Mouse (Mus musculus) liver, embryonic 13.5 days (tissue): ENCODE data around the gene Repin1. TPM values are rescaled to one million over a fixed set of nuclear protein-coding genes. Genes with fewer than 3 reads are reported as not detected.

Experiments
- ATAC-seq: fragments of 200-750 bp; cut with Nextera tagmentation; 2 replicates; pipeline ENCODE4 v1.8.0; 2017; ENCODE audit warnings: low read depth, mild to moderate bottlenecking, moderate number of reproducible peaks, moderate library complexity
- DNase-seq: peaks from one replicate; pipeline ENCODE4 v3.0.0; 2022
- H3K27ac ChIP-seq: fragments of 300-500 bp; sonication (generic); 2 replicates; pipeline ENCODE4 v1.5.1; 2015; ENCODE audit warnings: moderate library complexity, mild to moderate bottlenecking, inconsistent platforms
- H3K27me3 ChIP-seq: fragments of 300-500 bp; sonication (generic); 2 replicates; pipeline ENCODE4 v1.6.1; 2015; ENCODE audit warnings: mild to moderate bottlenecking, inconsistent platforms
- H3K36me3 ChIP-seq: fragments of 300-500 bp; sonication (generic); 2 replicates; pipeline ENCODE4 v1.6.1; 2015; ENCODE audit warnings: mild to moderate bottlenecking, inconsistent platforms
- H3K4me1 ChIP-seq: fragments of 300-500 bp; sonication (generic); replicated peaks from 2 replicates; pipeline ENCODE4 v1.6.1; 2015; ENCODE audit warnings: inconsistent platforms
- H3K4me2 ChIP-seq: fragments of 300-500 bp; sonication (generic); 2 replicates; pipeline ENCODE4 v1.6.1; 2015; ENCODE audit warnings: inconsistent platforms, mild to moderate bottlenecking, moderate library complexity
- H3K4me3 ChIP-seq: fragments of 300-500 bp; sonication (generic); replicated peaks from 2 replicates; pipeline ENCODE4 v1.5.1; 2015; ENCODE audit warnings: mild to moderate bottlenecking, inconsistent platforms
- H3K9ac ChIP-seq: fragments of 300-500 bp; sonication (generic); 2 replicates; pipeline ENCODE4 v1.6.1; 2015; ENCODE audit warnings: mild to moderate bottlenecking, inconsistent platforms
- H3K9me3 ChIP-seq: fragments of 300-500 bp; sonication (generic); replicated peaks from 2 replicates; pipeline ENCODE4 v1.6.1; 2016; ENCODE audit warnings: inconsistent platforms
- WGBS: fragments of 180-500 bp; shearing (Covaris S2); methylation state at CpG from one replicate; pipeline ENCODE4 v1.1.7; 2015; ENCODE audit not compliant: insufficient replicate concordance; 5-methylcytosine and 5-hydroxymethylcytosine counted together
- polyA plus RNA-seq: library from polyadenylated mRNA; unstranded; fragments of >200 nt; fragmentation: Nextera tagmentation; extraction: Ambion mirVana; gene quantifications from 2 replicates; pipeline ENCODE4 v1.2.1, GENCODE M21; 2015

Repin1 gene
- polyA plus RNA-seq, result 8.1 and 10.4 TPM in 2 replicates

DNA sequence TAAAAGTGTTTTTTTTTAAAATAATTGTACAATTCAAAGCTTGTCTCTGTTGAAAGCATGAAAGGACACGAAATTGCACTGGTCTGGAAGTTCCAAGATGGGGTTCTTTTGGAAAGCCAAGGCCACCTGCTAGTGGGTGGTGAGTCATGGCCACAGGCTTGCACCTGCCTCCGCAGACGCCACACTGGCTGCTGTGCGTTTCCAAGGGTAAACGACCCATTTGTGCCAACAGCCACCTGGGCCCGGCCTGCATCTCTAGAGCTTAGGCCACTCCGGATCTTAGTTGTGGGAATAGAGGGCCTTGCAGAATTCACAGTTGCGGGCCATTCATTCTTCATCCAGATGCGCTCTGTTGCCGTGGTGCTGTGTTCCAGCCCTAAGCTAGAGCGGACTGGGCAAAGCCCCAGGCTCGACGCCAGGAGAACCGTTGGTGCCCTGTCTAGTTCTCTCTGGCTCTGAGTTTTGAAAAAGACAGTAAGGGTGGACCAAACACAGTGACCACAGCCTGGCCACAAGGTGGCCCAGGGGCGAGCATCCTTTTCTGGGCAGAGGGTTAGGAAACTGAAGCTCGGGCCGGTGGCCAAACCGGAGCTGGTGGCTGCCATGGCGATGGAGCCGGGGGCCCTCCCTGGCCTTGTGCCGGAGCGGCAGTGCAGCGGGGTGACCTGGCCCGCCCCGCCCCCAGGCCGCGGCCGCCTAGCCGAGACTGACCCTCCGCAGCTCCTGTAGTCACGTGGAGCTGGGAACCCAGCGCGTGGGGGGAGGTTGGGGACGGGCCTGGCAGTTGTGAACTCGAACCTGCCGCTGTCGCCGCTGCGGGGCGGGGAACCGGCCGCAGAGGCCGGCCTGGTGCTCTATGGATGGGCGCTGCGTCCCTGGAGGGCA, at the start of gene Repin1, which contains the start of gene Gm44965:
Gene Repin1, plus strand, starts transcription at position 726 of the 885 bp plus-strand sequence.
Gene Gm44965, plus strand, starts transcription at position 784 of the 885 bp plus-strand sequence.
- DNase-seq (peak; percentile 65), ATAC-seq (peak; percentile 79)
- H3K27ac ChIP-seq, result peak within 1 kb of the TSS; percentile 58
- H3K4me3 ChIP-seq, result peak within 1 kb of the TSS; percentile 69
- H3K4me2 ChIP-seq, result peak within 1 kb of the TSS; percentile 79
- H3K9ac ChIP-seq, result peak within 1 kb of the TSS; percentile 76
- 12% methylated on average over 45 of the region's 45 CpGs for WGBS
- no peaks in the 10 kb centered on the region for H3K27me3 ChIP-seq
- peaks cover 42% of the 10 kb centered on the region for H3K4me1 ChIP-seq
- H3K36me3 ChIP-seq, result peaks cover 29% of the 10 kb centered on the region
- H3K9me3 ChIP-seq, result peaks cover 12% of the 10 kb centered on the region; the same call in 1 of the 2 replicates

DNA sequence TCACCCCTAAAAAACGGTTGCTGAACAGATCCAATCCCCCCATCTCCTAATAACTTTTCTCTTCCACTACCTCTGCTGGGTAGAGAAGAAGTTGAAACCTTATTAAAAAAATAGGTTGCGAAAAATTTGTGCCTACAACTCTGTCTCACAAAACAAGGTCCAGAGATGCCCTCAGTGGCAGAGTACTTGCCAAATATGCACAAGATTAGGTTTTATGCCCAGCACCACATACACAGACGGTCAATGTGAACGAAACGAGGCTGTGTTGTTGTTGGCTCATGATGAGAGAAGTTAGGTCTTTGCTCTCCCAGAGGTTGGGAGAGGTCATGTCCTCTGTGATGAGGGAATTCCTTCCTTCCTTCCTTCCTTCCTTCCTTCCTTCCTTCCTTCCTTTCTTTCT, 48.4 kb upstream of the Repin1 start:
- Histone ChIP-seq H3K4me3 (no peak overlapping the region), H3K4me1 (0 out of 2 replicates have a peak, but pooled peaks cover 3% of the 10 kb centered on the region), H3K4me2 (no peak overlapping the region), H3K27ac (no peak overlapping the region), H3K36me3 (no peaks in the 10 kb centered on the region), H3K27me3 (no peaks in the 10 kb centered on the region), H3K9me3 (no peaks in the 10 kb centered on the region), H3K9ac (no peak overlapping the region)
- no peak for ATAC-seq
- no peak for DNase-seq
- WGBS, result 58% methylated on average over 5 of the region's 5 CpGs

DNA sequence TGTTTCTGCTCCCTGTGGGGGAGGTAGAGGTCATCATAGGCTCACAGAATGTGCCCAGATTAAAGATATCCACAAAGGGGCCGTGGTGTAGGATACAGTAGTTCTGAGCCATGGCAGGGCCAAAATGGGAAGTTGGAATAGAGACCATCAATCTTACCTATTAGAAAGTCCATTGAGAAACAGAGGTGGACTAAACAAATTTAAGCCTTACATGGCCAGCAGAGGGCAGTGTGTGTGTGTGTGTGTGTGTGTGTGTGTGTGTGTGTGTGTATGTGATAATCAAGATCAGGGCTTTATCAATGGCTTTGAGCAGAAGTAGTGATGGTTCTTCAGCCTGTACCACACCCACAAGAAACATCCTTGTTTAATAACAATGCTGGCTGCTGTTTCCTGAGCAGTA, 47.4 kb upstream of the Repin1 start:
- H3K27ac ChIP-seq, result no peak overlapping the region
- no peaks in the 10 kb centered on the region for H3K27me3 ChIP-seq
- no peak overlapping the region for H3K4me3 ChIP-seq
- H3K4me2 ChIP-seq, result no peak overlapping the region
- H3K36me3 ChIP-seq, result no peaks in the 10 kb centered on the region
- H3K9me3 ChIP-seq, result no peaks in the 10 kb centered on the region
- H3K4me1 ChIP-seq, result 0 out of 2 replicates have a peak, but pooled peaks cover 3% of the 10 kb centered on the region
- ATAC-seq (no peak), DNase-seq (no peak)
- WGBS, result 33% methylated on average over 1 of the region's 1 CpGs
- H3K9ac ChIP-seq, result no peak overlapping the region

DNA sequence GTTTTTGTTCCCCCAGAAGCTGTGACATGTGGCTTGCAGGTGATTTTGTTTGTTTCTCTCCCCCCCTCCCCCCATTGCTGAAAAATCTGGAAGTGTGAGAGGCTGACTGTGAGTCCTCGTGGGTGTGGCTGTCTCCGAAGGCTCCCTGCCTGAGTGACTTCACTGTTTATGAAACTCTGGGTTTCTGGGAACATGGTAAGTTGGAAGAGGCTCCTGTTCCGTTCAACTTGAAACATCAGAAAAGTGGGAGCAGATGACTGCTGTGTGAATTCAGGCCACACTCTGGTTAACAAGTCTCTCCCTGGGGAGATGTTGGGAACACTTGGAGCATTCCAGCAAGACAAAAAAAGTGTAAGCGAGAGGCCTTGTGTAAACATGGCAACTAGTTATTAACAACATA, 46.8 kb upstream of the Repin1 start:
- 53% methylated on average over 4 of the region's 4 CpGs for WGBS
- H3K9ac ChIP-seq, result no peak overlapping the region
- no peak for ATAC-seq
- no peak overlapping the region for H3K4me2 ChIP-seq
- no peak overlapping the region for H3K4me3 ChIP-seq
- H3K4me1 ChIP-seq, result 0 out of 2 replicates have a peak, but pooled peaks cover 3% of the 10 kb centered on the region
- H3K9me3 ChIP-seq, result no peaks in the 10 kb centered on the region
- H3K27me3 ChIP-seq, result no peaks in the 10 kb centered on the region
- no peak for DNase-seq
- no peaks in the 10 kb centered on the region for H3K36me3 ChIP-seq
- H3K27ac ChIP-seq, result no peak overlapping the region

DNA sequence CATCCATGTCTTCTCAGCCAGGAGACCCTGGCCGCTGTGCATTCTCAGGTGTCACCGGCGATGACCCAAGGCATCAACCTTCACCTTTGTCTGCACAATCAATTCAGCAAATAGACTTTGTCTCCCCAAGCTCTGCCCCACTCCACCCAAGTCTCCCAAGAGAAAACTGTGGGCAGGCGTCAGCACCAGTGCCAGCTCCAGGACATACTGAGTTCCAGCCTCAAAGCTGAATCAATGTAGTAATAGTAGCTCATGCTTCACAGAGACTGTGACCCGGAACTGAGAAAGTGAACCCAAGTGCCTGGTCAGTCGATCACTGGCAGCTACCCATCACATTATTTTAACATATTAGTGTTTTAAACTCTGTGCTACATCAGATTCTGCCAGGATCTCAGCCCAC, 45.4 kb upstream of the Repin1 start:
- Histone ChIP-seq H3K27ac (no peak overlapping the region), H3K9me3 (no peaks in the 10 kb centered on the region), H3K4me3 (no peak overlapping the region), H3K4me1 (0 out of 2 replicates have a peak, but pooled peaks cover 3% of the 10 kb centered on the region), H3K4me2 (no peak overlapping the region), H3K36me3 (no peaks in the 10 kb centered on the region), H3K27me3 (no peaks in the 10 kb centered on the region), H3K9ac (no peak overlapping the region)
- ATAC-seq, result no peak
- WGBS, result 67% methylated on average over 6 of the region's 6 CpGs
- DNase-seq, result no peak

DNA sequence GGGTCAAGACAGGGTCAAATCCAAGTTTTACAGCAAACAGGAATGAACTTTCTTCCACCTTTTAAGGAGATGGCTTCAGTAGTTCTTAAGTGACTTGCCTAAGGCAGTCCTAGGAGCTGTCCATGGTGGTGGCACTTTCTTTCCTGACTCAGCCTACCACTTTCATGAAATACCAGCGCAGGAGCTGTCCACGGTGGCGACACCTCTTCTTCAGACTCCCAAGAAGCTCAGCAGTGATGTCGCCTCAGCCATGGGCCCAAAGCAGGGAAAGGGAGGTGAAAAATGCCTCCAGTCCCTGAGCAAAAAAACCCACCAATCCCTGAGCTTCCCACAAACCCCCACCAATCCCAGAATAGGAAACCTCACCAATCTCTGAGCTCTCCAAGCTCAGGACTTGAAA, 40.8 kb upstream of the Repin1 start:
- no peak overlapping the region for H3K4me3 ChIP-seq
- no peak overlapping the region for H3K9ac ChIP-seq
- 23% methylated on average over 4 of the region's 4 CpGs for WGBS
- no peaks in the 10 kb centered on the region for H3K9me3 ChIP-seq
- H3K4me2 ChIP-seq, result no peak overlapping the region
- DNase-seq (peak; percentile 54), ATAC-seq (no peak)
- H3K27ac ChIP-seq, result no peak overlapping the region
- H3K27me3 ChIP-seq, result no peaks in the 10 kb centered on the region
- H3K4me1 ChIP-seq, result peaks cover 10% of the 10 kb centered on the region
- H3K36me3 ChIP-seq, result no peaks in the 10 kb centered on the region

DNA sequence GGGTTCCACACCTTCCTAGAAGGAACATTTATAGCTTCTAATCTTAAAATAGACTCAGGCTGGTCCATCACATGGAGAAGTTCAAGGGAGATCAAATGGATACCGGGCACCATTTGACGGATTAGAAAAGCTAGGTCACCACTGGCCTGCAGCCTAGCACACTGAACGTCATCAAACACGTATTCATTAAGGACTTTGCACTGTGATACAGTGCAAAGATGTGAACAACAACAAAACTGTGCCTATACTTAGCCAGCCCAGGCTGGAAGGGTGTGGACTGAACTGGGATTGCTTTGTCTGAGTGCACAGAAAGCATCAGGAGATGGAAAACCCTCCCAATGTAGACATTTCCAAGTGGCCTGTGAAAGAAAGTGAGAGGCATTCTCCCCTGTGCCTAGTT, 39.9 kb upstream of the Repin1 start:
- DNase-seq (no peak), ATAC-seq (no peak)
- no peaks in the 10 kb centered on the region for H3K36me3 ChIP-seq
- peaks cover 10% of the 10 kb centered on the region for H3K4me1 ChIP-seq
- 0 out of 2 replicates have a peak overlapping the region, but pooled peaks have one; percentile 58 for H3K4me3 ChIP-seq
- no peaks in the 10 kb centered on the region for H3K27me3 ChIP-seq
- peak overlapping the region; percentile 64; the same call in 1 of the 2 replicates for H3K9ac ChIP-seq
- 81% methylated on average over 4 of the region's 4 CpGs for WGBS
- H3K9me3 ChIP-seq, result no peaks in the 10 kb centered on the region
- peak overlapping the region; percentile 81; the same call in 1 of the 2 replicates for H3K27ac ChIP-seq
- H3K4me2 ChIP-seq, result peak overlapping the region; percentile 75

DNA sequence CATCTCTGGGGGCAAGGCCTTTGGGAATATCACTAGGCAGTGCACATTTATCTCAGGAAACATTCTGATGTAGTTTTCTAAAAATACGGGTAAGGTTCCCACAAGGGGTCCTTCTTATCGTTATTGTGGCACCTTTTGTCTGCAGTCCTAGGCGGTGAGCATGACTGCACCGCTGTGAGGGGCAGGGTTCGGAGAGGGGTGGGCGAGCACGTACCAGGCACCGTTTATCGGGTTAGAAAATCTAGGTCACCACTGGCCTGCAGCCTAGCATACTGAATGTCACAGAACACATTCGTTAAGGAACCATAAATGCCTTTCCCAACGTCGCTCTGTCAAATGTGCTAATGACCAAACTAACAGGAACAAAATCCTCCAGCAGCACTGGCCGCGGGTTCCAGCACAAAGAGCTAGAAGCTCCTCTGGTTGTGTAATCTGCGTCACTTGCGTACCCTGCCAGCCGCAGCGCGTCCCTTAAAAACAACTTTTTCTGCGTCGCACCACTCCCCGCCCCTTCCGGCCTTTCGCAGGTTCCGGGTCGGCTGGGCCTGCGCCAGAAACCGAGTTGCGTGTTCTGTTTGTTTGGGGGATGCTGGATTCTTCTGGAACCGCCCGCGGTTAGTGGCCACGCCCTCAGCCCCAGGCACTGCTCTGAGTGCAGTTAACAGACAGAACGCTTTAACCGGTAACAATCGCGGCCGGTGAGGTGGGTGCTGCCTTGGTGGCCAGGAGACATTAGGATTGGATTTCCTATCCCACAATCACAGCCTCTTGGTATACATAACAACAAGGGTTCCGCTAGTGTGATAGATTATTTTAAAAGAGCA, 39.2 kb upstream of the Repin1 start, which contains the start of gene Lrrc61:
Gene Lrrc61, plus strand, starts transcription at position 517 of the 824 bp plus-strand sequence.
- H3K4me2 ChIP-seq, result peak within 1 kb of the TSS; percentile 75
- peak within 1 kb of the TSS; percentile 64 for H3K9ac ChIP-seq
- H3K27me3 ChIP-seq, result no peaks in the 10 kb centered on the region
- H3K4me1 ChIP-seq, result peaks cover 10% of the 10 kb centered on the region
- WGBS, result under 1% methylated on average over 39 of the region's 39 CpGs
- ATAC-seq (peak; percentile 89), DNase-seq (peak; percentile 78)
- H3K27ac ChIP-seq, result peak within 1 kb of the TSS; percentile 81
- no peaks in the 10 kb centered on the region for H3K9me3 ChIP-seq
- H3K4me3 ChIP-seq, result peak within 1 kb of the TSS; percentile 58
- H3K36me3 ChIP-seq, result no peaks in the 10 kb centered on the region

DNA sequence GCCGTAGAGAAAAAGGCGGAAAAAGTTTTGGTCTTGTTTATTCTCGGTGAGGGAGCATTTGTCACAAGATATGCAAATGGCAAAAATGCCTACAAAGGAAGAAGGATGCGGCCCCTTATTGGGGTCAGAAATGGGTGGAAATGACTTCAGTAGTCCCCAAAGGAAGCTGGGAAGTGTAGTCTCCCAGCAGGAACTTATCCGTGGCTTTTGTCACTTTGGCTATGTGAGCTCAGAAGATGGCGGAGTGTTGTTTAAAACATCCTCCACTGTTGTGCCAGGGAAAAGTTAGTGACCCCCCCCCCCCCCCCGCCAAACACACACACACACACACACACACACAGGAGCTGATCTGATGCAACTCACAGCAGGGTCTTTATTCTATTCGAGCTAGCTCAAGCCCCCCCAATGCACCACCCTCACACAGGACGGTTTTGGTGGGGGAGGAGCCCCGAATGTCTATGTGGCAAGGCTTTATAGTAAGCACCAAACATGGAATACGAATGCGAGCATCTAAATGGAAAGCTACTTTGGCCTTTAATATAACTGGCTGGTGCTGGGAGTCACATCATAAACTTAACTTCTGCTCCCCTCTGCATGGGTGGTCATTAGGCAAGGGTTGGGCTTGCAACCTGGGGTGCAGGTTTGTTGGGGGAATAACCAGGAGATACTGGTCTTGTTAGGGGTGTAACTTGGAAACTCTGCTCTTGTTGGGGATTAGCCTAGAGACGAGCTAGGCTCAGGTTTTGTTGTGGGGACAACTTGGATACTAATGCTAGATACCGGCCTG, 38.4 kb upstream of the Repin1 start:
- Histone ChIP-seq H3K4me3 (peak overlapping the region; percentile 58), H3K4me1 (peaks cover 10% of the 10 kb centered on the region), H3K9ac (peak overlapping the region; percentile 64), H3K27me3 (no peaks in the 10 kb centered on the region), H3K9me3 (no peaks in the 10 kb centered on the region), H3K27ac (peak overlapping the region; percentile 81), H3K36me3 (no peaks in the 10 kb centered on the region), H3K4me2 (peak overlapping the region; percentile 75)
- WGBS, result 29% methylated on average over 14 of the region's 14 CpGs
- no peak for DNase-seq
- ATAC-seq, result peak; percentile 58

DNA sequence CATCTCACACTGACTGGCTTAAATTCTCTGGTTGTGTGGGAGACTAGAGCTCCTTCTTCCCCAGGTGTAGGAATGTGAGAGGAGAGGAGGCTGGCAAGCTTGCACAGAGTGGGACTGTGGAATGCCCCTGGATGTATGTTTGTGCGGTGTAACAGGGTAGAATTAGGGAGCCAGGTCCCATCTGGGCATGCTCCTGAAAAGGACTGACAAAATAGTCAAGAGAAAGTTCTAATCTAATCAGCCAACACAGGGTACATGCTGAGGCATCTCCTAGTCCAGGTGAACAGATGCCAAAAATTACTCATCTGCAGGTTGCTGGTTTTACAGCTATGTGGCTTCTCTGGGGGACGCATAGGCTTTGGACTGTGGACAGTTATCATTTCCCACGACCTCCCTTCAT, 37.7 kb upstream of the Repin1 start:
- Histone ChIP-seq H3K4me3 (no peak overlapping the region), H3K4me1 (peaks cover 10% of the 10 kb centered on the region), H3K36me3 (no peaks in the 10 kb centered on the region), H3K27ac (no peak overlapping the region), H3K9ac (no peak overlapping the region), H3K4me2 (no peak overlapping the region), H3K27me3 (no peaks in the 10 kb centered on the region), H3K9me3 (no peaks in the 10 kb centered on the region)
- DNase-seq, result no peak
- WGBS, result 83% methylated on average over 3 of the region's 3 CpGs
- no peak for ATAC-seq
